Mouse (Mus musculus): ENCODE results near the gene Thsd7a. TPM values are rescaled to one million over a fixed set of nuclear protein-coding genes. Genes with fewer than 3 reads are reported as not detected.

Thsd7a gene
- 1.2 and 1.5 TPM in 2 replicates for polyA plus RNA-seq (2015; fragmentation: Nextera tagmentation; extraction: Ambion mirVana)

- WGBS = under 1% methylated on average over 54 of the region's 56 CpGs
Measured at GRCm38 (mm10) chr6:12748787-12749530, at the start of gene Thsd7a. Thsd7a (minus strand) TSS chr6:12749410.

GRCm38 (mm10) chr6:12787129-12787528 lies 37.9 kb upstream of the Thsd7a start:
- 64% methylated on average over 2 of the region's 2 CpGs for WGBS
- ATAC-seq (ENCODE audit: low read depth) = no peak
- H3K27ac ChIP-seq (ENCODE audit: low read length) = no peak overlapping the region
- H3K36me3 ChIP-seq (ENCODE audit: control insufficient read depth, insufficient read depth, low read length) = no peaks in the 10 kb centered on the region
- no peaks in the 10 kb centered on the region for H3K27me3 ChIP-seq (ENCODE audit: control insufficient read depth, insufficient read depth, low read depth, low read length)
- no peaks in the 10 kb centered on the region for H3K9me3 ChIP-seq (ENCODE audit: control insufficient read depth, low read length)
- H3K4me1 ChIP-seq (replicated peaks; ENCODE audit: control insufficient read depth, insufficient read depth, low read length) = no peaks in the 10 kb centered on the region
- no peak overlapping the region for H3K9ac ChIP-seq (ENCODE audit: low read length)
- no peak overlapping the region for H3K4me2 ChIP-seq (ENCODE audit: low read depth, low read length)
- H3K4me3 ChIP-seq (ENCODE audit: low read length) = no peak overlapping the region

More at GRCm38 (mm10) chr6:12748787-12749530, at the start of gene Thsd7a:
- Histone ChIP-seq H3K9ac (ENCODE audit: low read length) (peak within 1 kb of the TSS; percentile 66), H3K36me3 (ENCODE audit: control insufficient read depth, insufficient read depth, low read length) (no peaks in the 10 kb centered on the region), H3K4me2 (ENCODE audit: low read depth, low read length) (peak within 1 kb of the TSS; percentile 94), H3K27me3 (ENCODE audit: control insufficient read depth, insufficient read depth, low read depth, low read length) (peaks cover 6% of the 10 kb centered on the region; the same call in 1 of the 2 replicates), H3K27ac (ENCODE audit: low read length) (peak within 1 kb of the TSS; percentile 31; the same call in 1 of the 2 replicates), H3K4me1 (replicated peaks; ENCODE audit: control insufficient read depth, insufficient read depth, low read length) (0 out of 2 replicates have a peak, but pooled peaks cover 5% of the 10 kb centered on the region), H3K9me3 (ENCODE audit: control insufficient read depth, low read length) (no peaks in the 10 kb centered on the region), H3K4me3 (ENCODE audit: low read length) (peak within 1 kb of the TSS; percentile 64)
- peak; percentile 89 for ATAC-seq (ENCODE audit: low read depth)

DNA sequence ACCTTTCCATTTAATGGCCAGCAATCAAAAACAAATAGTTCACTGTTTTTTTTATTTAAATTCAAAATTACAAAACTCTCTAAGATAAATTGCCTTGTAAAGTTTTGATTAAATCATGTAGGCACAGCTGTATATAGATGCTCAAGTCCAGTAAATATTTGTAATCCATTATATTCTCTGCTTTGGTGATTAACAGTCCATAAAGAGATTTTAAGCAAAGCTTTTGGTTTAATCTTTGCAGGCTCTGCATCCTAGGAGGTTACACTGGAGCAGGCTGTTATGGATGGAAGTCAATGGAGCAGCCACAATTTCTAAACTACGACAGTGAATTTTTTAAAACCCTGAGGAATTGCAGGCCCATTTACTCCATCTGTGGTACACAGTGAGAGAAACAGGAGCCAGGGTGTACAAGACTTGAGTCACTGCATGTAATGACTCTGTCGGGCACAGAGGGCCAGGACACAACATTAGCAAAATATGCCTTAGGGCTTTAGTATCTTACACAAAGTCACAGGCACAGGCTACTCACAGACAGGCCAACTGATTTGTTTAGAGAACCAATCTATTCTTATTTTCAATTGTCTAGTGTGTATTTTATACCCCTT lies 37.3 kb upstream of the Thsd7a start:
- WGBS = 75% methylated on average over 2 of the region's 2 CpGs
- H3K4me3 ChIP-seq (ENCODE audit: low read length) = no peak overlapping the region
- no peak overlapping the region for H3K4me2 ChIP-seq (ENCODE audit: low read depth, low read length)
- ATAC-seq (ENCODE audit: low read depth) = no peak
- no peaks in the 10 kb centered on the region for H3K4me1 ChIP-seq (replicated peaks; ENCODE audit: control insufficient read depth, insufficient read depth, low read length)
- no peak overlapping the region for H3K27ac ChIP-seq (ENCODE audit: low read length)
- no peaks in the 10 kb centered on the region for H3K36me3 ChIP-seq (ENCODE audit: control insufficient read depth, insufficient read depth, low read length)
- H3K27me3 ChIP-seq (ENCODE audit: control insufficient read depth, insufficient read depth, low read depth, low read length) = no peaks in the 10 kb centered on the region
- no peak overlapping the region for H3K9ac ChIP-seq (ENCODE audit: low read length)
- no peaks in the 10 kb centered on the region for H3K9me3 ChIP-seq (ENCODE audit: control insufficient read depth, low read length)

DNA sequence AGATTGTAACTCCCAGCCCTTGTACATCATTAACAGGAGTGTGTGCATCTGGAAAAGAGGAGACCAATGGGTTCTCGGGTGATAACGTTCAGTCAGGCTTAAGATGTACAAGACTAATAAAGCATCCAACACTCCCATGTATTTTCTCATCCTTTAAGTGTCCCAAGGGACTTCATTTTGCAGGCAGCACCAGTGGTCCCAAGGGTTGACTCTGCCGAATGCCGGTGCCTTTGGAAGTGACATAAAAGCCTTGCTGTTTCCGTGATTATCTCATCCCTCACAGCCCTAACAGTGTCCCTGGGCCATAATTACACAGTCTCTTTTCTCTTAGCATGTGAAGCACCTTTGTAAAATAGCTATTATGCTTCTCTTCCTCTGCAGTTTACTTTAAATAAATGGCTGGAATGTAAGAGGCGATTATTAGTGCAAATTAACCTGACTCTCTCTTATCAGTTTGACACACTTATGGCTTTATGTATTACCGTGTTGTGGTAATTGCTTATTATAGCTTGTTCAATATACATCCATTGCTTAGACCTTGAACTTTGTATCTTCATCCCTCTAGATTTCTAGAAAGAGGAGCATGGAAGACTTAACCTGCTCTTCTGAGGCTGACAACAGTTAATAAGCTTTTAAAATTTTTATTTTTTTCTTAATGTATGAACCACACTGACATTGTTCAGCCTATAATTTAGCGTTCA lies 35.9 kb upstream of the Thsd7a start:
- no peaks in the 10 kb centered on the region for H3K36me3 ChIP-seq (ENCODE audit: control insufficient read depth, insufficient read depth, low read length)
- H3K27ac ChIP-seq (ENCODE audit: low read length) = no peak overlapping the region
- no peak overlapping the region for H3K4me2 ChIP-seq (ENCODE audit: low read depth, low read length)
- no peak for ATAC-seq (ENCODE audit: low read depth)
- H3K9me3 ChIP-seq (ENCODE audit: control insufficient read depth, low read length) = no peaks in the 10 kb centered on the region
- 79% methylated on average over 8 of the region's 8 CpGs for WGBS
- no peak overlapping the region for H3K4me3 ChIP-seq (ENCODE audit: low read length)
- no peak overlapping the region for H3K9ac ChIP-seq (ENCODE audit: low read length)
- H3K4me1 ChIP-seq (replicated peaks; ENCODE audit: control insufficient read depth, insufficient read depth, low read length) = no peaks in the 10 kb centered on the region
- no peaks in the 10 kb centered on the region for H3K27me3 ChIP-seq (ENCODE audit: control insufficient read depth, insufficient read depth, low read depth, low read length)

- no peak for ATAC-seq (ENCODE audit: low read depth)
- Histone ChIP-seq H3K27ac (ENCODE audit: low read length) (no peak overlapping the region), H3K9ac (ENCODE audit: low read length) (no peak overlapping the region), H3K36me3 (ENCODE audit: control insufficient read depth, insufficient read depth, low read length) (no peaks in the 10 kb centered on the region), H3K9me3 (ENCODE audit: control insufficient read depth, low read length) (no peaks in the 10 kb centered on the region), H3K4me2 (ENCODE audit: low read depth, low read length) (no peak overlapping the region), H3K4me1 (replicated peaks; ENCODE audit: control insufficient read depth, insufficient read depth, low read length) (no peaks in the 10 kb centered on the region), H3K4me3 (ENCODE audit: low read length) (no peak overlapping the region), H3K27me3 (ENCODE audit: control insufficient read depth, insufficient read depth, low read depth, low read length) (no peaks in the 10 kb centered on the region)
- WGBS = 49% methylated on average over 2 of the region's 2 CpGs
Measured at GRCm38 (mm10) chr6:12772799-12773198, 23.6 kb upstream of the Thsd7a start.

GRCm38 (mm10) chr6:12765191-12765590 lies 16.0 kb upstream of the Thsd7a start:
- H3K9ac ChIP-seq (ENCODE audit: low read length) = no peak overlapping the region
- no peaks in the 10 kb centered on the region for H3K27me3 ChIP-seq (ENCODE audit: control insufficient read depth, insufficient read depth, low read depth, low read length)
- no peaks in the 10 kb centered on the region for H3K9me3 ChIP-seq (ENCODE audit: control insufficient read depth, low read length)
- H3K4me2 ChIP-seq (ENCODE audit: low read depth, low read length) = no peak overlapping the region
- no peaks in the 10 kb centered on the region for H3K36me3 ChIP-seq (ENCODE audit: control insufficient read depth, insufficient read depth, low read length)
- no peak overlapping the region for H3K4me3 ChIP-seq (ENCODE audit: low read length)
- 78% methylated on average over 6 of the region's 6 CpGs for WGBS
- H3K27ac ChIP-seq (ENCODE audit: low read length) = no peak overlapping the region
- no peaks in the 10 kb centered on the region for H3K4me1 ChIP-seq (replicated peaks; ENCODE audit: control insufficient read depth, insufficient read depth, low read length)
- ATAC-seq (ENCODE audit: low read depth) = no peak

- Histone ChIP-seq H3K4me2 (ENCODE audit: low read depth, low read length) (no peak overlapping the region), H3K9ac (ENCODE audit: low read length) (no peak overlapping the region), H3K27me3 (ENCODE audit: control insufficient read depth, insufficient read depth, low read depth, low read length) (no peaks in the 10 kb centered on the region), H3K9me3 (ENCODE audit: control insufficient read depth, low read length) (no peaks in the 10 kb centered on the region), H3K36me3 (ENCODE audit: control insufficient read depth, insufficient read depth, low read length) (no peaks in the 10 kb centered on the region), H3K4me1 (replicated peaks; ENCODE audit: control insufficient read depth, insufficient read depth, low read length) (no peaks in the 10 kb centered on the region), H3K27ac (ENCODE audit: low read length) (no peak overlapping the region), H3K4me3 (ENCODE audit: low read length) (no peak overlapping the region)
- no peak for ATAC-seq (ENCODE audit: low read depth)
- 85% methylated on average over 1 of the region's 1 CpGs for WGBS
Measured at GRCm38 (mm10) chr6:12764606-12765005, 15.4 kb upstream of the Thsd7a start.

GRCm38 (mm10) chr6:12763816-12764215 lies 14.6 kb upstream of the Thsd7a start:
- Histone ChIP-seq H3K27me3 (ENCODE audit: control insufficient read depth, insufficient read depth, low read depth, low read length) (no peaks in the 10 kb centered on the region), H3K4me2 (ENCODE audit: low read depth, low read length) (no peak overlapping the region), H3K9ac (ENCODE audit: low read length) (no peak overlapping the region), H3K4me1 (replicated peaks; ENCODE audit: control insufficient read depth, insufficient read depth, low read length) (no peaks in the 10 kb centered on the region), H3K4me3 (ENCODE audit: low read length) (no peak overlapping the region), H3K9me3 (ENCODE audit: control insufficient read depth, low read length) (no peaks in the 10 kb centered on the region), H3K27ac (ENCODE audit: low read length) (no peak overlapping the region), H3K36me3 (ENCODE audit: control insufficient read depth, insufficient read depth, low read length) (no peaks in the 10 kb centered on the region)
- 91% methylated on average over 3 of the region's 3 CpGs for WGBS
- ATAC-seq (ENCODE audit: low read depth) = no peak
